Mouse (Mus musculus) adrenal gland, adult 8-10 months (tissue): ENCODE measurements around the gene Cry1. TPM values are rescaled to one million over a fixed set of nuclear protein-coding genes. Genes with fewer than 3 reads are reported as not detected.

ENCODE experiments used
- DNase-seq: peaks from one replicate; pipeline ENCODE4 v3.0.0; 2022
- total RNA-seq, 4 experiments: library from RNA; stranded (reverse); gene quantifications; 2 replicates each; pipeline ENCODE4 v1.2.4; 2022

Gene Cry1
- 10 to 100 TPM in 2 of 4 experiments, 1 to 10 TPM in 2; 6.5 to 13.4 (median 9.2) TPM for total RNA-seq

- peak; percentile 96 for DNase-seq
These were observed at the start of gene Cry1 for GRCm38 (mm10) chr10:85184964-85185608. TSS of gene Cry1 (minus strand) at chr10:85185064.

DNA sequence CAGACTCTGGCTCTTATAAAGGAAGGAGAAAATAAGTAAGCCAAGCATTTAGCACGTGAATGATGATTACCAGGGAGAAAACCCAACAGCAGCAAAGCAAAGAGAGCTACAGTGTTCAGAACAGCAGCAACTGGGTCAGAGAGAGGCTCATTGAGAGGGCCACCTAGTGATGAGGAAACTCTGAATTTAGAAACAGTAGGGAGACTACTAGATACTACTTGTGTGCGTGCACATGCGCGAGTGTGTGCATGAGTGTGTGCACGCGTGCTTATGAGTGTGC, 36.8 kb upstream of the Cry1 start:
- DNase-seq, result no peak

DNA sequence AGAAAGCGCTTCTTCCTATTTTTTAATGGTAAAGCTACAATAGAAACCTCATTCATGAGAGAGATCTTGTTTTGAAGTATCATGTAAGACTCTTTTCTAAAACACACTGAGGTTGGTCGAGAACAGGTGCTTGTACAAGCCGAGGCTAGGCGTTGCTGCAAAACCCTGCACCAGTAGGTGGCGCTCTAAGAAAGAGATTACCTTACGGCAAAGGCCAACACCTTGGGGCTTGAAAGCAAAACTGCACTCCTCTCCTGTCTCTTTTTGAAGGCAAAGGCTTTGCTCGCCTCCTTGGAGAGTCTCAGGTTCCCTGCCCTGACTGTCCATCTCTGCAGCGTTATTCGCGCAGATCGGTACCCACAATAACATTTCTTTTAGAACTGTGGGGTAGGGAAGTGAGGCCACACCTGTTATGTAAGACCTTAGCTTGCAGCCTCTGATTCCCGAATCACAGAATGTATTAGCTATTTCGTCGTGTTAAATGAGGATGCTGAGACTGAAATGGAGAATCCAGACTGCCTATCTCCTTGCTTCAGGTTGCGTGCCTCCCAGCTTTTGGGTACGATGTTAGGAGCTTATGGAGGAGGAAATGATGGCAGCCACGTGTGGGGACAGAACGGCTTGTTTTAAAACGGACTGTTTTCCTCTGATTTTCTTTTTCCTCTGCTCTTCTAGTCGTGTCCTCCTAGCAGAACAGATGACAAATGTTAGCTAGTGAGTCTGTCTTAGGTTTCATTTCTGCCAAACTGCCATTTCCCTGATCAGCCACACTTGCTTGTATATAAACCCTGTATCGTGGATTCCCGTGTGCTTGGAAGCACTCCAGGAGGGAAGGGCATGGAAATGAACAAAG, 36.3 kb upstream of the Cry1 start:
- peak; percentile 55 for DNase-seq

DNA sequence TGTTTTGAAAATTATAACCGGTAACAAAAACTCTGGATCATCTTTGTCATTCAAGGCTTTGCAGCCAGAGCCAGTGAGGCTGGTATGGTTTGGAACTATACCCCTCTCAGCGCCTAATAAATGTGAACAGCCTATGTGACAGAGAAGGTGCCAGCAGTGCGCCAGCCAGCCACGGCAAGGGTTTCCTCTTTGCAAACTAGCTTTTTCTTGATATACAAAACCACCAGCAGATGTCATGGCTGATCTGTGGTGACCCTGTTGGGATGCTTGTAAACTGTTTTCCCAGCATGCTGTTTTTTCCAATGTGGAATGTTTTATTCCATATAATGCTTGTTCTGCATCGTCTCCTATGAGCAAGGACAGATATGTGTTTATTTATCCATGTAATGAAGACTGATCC, 30.0 kb upstream of the Cry1 start:
- DNase-seq, result no peak

- DNase-seq, result no peak
These were observed 26.8 kb upstream of the Cry1 start for GRCm38 (mm10) chr10:85211673-85212072.

DNA sequence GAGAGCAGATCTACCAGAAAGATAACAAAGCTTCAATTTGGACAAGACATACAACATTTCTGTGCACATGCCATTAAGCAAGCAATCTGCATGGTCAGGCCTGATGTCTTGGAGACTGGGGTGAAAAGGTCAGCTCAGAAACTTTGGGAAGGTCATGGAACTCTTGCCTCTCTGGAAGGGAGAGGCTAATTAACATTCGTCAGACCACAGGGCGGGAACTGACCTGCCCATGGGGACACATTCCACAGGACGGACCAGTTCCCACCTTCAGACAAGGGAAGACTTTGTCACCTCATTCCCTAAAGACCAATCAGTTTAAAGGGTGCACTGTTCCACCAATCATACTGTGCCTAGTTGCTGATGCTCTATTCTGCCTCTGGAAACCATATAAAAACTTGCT, 25.3 kb upstream of the Cry1 start:
- no peak for DNase-seq

DNA sequence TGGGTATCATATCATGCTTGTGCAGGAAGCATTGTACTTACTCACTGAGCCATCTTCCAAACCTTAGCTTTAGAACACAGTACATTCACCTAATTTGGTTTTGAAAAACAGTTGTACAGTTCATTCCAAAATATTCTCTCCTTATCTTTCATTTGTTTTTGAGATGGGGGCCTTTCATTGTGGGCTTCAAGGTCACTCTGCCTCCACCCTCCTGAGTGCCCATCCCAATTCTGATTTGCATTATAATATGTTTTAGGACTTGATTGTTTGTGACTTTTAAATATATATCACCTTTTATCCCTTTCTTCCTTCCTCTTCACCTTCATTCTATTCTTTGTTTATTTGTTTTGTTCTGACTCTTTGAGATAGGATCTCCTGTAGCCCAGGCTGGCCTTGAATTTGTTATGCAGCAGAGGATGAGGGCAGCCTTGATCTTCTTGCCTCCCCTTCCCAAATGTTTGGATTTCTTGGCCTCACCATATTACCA, 24.3 kb upstream of the Cry1 start:
- DNase-seq, result no peak

DNA sequence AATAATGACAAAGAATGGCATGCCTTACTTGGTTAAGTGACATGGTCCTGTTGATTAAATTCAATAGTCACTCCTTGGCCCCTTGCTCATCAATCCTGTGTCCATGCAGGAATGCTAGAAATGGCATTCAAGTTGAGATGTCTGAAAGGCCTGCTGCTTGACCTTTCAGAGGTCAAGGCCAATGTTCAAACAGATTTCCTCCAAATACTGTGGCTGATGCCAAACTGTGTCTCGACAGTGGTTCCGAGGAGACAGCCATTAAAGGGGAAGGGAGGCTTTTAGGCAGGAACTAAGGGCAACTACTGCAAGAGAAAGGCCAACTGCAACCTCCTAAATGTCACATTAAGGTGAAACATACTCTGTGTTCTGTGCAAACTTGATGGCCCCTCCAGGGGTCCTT, 20.5 kb upstream of the Cry1 start:
- DNase-seq, result no peak

- DNase-seq, result no peak
These were observed 19.5 kb upstream of the Cry1 start for GRCm38 (mm10) chr10:85204255-85204855.

- DNase-seq, result no peak
These were observed 9.7 kb upstream of the Cry1 start for GRCm38 (mm10) chr10:85194528-85194927.

DNA sequence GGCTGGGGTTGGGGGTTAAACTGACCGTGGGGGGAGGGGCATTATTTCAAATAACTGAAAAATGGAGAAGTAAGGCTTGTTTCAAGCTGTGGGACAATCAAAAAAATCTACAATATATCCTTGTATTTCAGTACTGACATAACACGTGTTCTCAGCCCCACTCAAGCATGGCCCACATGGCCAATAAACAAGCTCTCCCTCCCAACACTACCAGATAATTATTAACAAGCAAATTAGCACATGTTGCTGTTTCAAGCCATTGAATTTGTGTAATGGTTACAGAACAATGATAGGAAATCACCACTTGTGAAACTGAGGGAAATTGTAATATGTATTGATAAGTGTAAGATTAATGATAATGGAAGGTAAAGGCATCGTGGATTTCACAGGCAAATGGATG, 8.5 kb upstream of the Cry1 start:
- no peak for DNase-seq

DNA sequence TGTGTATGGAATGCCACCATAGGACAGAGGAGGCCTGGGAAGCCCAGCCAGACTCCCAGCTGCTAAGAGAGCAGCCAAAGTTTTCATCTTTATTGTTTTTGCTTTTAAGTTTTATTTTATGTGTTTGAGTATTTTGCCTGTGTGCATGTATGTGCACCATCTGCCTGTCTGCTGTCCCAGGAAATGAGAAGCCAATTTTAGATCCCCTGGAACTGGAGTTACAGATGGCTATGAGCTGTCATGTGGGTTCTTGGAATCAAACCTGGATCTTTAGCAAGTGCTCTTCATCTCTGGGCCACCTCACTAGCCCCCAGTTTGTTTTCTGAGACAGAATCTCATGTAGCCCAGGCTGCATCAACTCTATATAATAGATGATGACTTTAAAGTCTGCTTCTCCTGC, 5.8 kb upstream of the Cry1 start:
- DNase-seq, result no peak

DNA sequence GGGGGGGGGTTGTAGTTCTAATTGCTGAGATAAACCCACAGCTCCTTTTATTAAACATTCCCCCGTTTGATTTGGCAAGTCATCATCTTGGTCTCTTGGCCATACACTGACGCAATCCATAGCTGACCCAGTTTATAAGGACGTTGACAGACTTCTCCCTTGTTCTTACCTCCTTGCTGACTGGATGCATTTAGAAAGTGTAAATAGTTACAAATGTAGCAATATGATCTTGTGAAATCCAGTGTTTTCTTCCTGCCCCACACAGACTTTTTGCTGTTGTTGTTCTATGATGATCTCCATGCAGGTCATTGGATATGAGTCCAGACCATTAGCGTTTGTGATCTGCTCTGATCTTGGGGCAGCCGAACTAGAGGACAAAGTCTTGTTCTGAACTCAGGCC, 5.1 kb upstream of the Cry1 start:
- no peak for DNase-seq

GRCm38 (mm10) chr10:85186499-85186794, 1.6 kb upstream of the Cry1 start:
- DNase-seq, result no peak

- DNase-seq, result no peak
These were observed 1.0 kb upstream of the Cry1 start for GRCm38 (mm10) chr10:85185639-85186498.

- DNase-seq, result peak; percentile 43
These were observed 482 bp downstream of the Cry1 start for GRCm38 (mm10) chr10:85184201-85184963.

GRCm38 (mm10) chr10:85183619-85184018, 1.2 kb downstream of the Cry1 start:
- no peak for DNase-seq

- DNase-seq, result no peak
These were observed 2.1 kb downstream of the Cry1 start for GRCm38 (mm10) chr10:85182766-85183165.

DNA sequence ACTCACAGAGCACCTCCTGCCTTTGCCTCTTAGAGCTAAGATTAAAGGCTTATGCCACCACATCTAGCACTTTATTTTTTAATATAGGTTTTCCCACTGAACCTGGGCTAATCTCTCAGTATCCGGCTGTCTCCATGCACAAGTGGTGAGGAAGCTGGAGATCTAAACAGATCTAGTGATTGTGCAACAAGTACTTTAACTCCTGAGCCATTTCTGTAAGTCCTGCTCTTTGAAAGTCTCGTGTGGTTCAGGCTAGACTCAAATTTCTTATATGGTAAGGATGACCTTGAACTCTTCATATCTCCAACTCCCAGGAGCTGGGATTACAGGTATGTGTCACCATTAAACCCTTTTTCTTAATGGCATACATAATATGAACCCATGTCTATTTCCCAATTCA, 8.2 kb downstream of the Cry1 start:
- DNase-seq, result no peak

GRCm38 (mm10) chr10:85165306-85165705, 19.6 kb downstream of the Cry1 start:
- no peak for DNase-seq

DNA sequence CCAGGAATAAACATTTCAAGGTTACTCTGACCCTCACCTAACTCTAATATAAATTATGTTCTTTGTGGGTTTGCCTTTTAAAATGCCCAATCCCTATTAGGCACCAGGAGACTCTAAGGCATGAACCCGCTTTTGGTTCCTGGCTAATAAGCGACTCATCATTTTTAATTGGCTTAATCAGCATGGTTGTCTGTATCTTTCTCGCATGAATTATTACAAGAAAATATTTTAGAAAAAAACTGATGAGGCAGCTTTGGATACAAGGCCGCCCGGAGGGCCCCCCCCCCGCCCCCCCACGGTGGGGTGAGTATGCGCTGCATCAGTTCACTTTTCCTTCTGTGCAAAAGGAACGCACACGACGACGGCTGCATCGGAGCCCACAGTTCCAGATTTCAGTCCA, 20.1 kb downstream of the Cry1 start:
- no peak for DNase-seq

GRCm38 (mm10) chr10:85161745-85162351, 23.0 kb downstream of the Cry1 start:
- no peak for DNase-seq
